Mouse (Mus musculus): ENCODE measurements around the gene Proca1. TPM values are rescaled to one million over a fixed set of nuclear protein-coding genes. Genes with fewer than 3 reads are reported as not detected.

Gene Proca1
- not detected for total RNA-seq (2023)

DNA sequence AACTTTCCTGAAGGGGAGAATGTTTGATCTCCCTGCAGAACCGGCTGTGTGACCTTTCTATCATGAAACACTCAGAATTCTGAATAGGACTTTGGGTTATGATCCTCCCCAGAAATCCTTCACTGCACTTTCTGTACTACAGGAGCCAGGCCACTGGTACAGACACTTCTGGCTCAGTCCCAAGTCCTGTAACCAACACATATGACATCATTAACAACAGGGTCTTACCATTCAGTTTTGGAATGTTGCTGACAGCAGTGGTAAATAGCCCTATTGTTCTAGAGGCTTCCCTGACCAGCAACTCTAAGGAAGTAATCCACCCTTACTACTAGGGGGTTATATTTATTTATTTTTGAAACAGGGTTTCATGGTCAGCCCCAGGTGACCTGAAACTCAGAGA lies at the start of gene Proca1:
Gene Proca1 (plus strand): TSS at position 280 of the 400 bp plus-strand sequence.

GRCm38 (mm10) chr11:78164924-78165760 lies 28.1 kb upstream of the Proca1 start, which contains the start of gene Traf4:
Gene Traf4 (minus strand): TSS chr11:78165589.

DNA sequence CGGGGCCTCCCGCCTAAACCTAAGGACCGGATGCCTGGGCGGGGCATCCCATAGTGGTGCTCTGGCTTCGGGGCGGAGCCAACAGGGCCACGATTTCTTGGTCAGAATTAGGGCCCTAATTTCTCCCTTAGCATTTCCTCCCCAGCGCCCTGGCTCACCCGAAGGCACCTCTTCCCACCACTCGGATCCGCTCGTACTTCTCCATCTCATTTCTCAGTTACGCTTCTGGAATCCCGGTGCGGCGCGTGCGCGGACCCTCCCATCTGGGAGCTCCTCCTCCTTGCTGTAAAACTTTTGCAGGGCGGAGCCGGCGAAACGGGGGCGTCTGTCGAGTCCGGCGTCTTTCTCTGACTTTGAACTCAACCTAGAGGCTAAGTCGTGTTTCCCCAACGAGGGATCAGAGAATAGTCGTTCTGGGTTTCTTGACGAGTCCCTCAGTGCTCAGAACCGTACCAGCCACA lies 16.8 kb upstream of the Proca1 start, which contains the start of the genes Nek8 and Tlcd1:
Gene Nek8 (minus strand): TSS at position 274 of the 461 bp plus-strand sequence.
Gene Tlcd1 (plus strand): TSS at position 310 of the 461 bp plus-strand sequence.

GRCm38 (mm10) chr11:78182961-78183844 lies 10.0 kb upstream of the Proca1 start, which contains the start of gene Rpl23a:
Gene Rpl23a (minus strand): TSS chr11:78183584.

DNA sequence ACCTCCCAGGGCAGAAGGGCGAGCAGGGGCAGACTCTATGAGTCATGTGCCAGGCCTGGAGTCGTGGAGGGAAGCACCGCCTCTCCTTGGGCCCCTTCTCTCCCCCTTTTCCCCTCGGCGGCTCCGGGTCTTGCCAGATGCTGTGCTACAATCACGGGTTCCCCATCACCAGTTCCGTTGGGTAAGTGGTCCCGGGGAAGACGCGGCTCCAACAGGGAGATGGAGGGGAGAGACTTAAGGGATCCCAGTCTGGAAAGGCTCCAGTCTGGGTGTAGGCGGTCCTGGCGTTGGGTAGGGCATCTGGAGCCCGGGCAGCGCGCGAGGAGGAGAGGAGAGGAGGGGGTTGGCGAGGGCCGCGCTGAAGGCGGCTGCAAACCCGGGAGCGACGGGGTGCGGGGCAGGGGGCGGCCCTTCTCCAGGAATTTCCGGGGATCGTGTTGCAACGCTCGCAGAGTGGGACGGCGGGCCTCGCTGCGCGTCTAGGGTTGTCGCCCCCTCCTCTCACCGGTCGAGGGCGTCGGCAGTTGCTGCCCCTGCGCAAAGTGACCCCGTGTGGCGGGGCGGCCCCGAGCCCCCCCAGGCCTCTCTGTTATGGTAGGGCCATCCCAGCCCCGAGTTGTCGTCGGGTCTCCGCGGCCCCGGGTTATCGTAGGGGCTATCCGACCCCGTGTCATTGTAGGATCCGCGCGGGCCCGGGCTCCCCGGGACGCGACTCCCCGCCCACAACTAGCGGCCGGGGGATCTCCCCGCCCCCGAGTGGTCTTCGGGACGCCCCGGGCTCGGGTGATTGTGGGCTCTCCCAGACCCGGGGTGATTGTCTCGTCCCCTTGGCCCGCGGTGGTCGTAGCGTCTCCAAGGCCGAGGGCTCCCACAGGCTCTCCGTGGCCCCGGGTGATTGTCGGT lies 4.6 kb upstream of the Proca1 start, which contains the start of gene Rab34:
Gene Rab34 (plus strand): TSS at position 100 of the 903 bp plus-strand sequence.

DNA sequence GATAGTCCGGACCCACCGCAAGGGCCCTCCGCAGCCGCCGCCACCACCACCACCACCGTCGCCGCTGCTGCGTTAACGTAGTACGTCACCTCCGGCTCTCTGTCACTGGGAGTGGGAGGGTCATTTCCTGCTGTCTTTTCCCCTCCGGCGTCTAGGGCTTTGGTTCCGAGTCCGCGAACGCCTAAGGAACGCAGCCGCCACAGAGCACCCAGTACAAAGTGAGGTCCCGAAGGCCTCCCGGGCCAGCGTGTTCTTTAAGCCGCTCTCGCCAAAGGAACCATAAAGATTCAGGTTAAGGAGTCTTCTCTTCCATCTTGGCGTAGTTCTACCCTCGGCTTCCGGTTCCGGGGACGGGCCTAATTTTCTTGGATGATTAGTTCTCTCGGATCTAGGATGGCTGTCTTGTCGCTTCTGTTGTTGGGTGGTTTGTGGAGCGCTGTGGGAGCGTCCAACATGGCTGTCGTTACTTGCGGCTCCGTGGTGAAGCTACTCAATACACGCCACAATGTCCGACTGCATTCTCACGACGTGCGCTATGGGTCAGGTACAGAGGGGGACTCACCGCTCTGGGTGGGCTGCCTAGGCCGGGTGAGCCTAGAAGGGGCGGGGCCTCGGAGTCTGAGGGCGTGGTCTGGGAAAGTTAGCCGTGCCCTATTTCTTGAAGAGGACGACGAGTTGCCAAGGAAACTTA lies 52.6 kb downstream of the Proca1 start, which contains the start of the genes Sdf2 and Supt6:
Gene Sdf2 (plus strand): TSS at position 120 of the 691 bp plus-strand sequence.
Gene Supt6 (minus strand): TSS at position 361 of the 691 bp plus-strand sequence.

Other genes starting within 250 kb of the Proca1 start
- 10 to 100 TPM; 91.6 to 97.7 TPM for gene Phf12, start 210.6 kb upstream of the Proca1 start, total RNA-seq (2023)
- gene Dhrs13, start 161.1 kb upstream of the Proca1 start, total RNA-seq (2023), result 1 to 10 TPM; 1.4 to 1.8 TPM
- gene Flot2, start 155.5 kb upstream of the Proca1 start, total RNA-seq (2023), result 10 to 100 TPM; 32.7 to 40.2 TPM
- gene Eral1, start 113.0 kb upstream of the Proca1 start, total RNA-seq (2023), result 10 to 100 TPM; 17.4 to 20.2 TPM
- gene Fam222b, start 98.7 kb upstream of the Proca1 start, total RNA-seq (2023), result 10 to 100 TPM; 26.6 to 30.6 TPM
- under 1 TPM; 0.60 to 0.67 TPM for gene Traf4, start 27.8 kb upstream of the Proca1 start, total RNA-seq (2023)
- 1 to 10 TPM; 1.9 to 4.0 TPM for gene Nek8, start 16.7 kb upstream of the Proca1 start, total RNA-seq (2023)
- 1 to 10 TPM; 2.9 to 3.3 TPM for gene Tlcd1, start 16.7 kb upstream of the Proca1 start, total RNA-seq (2023)
- 1,000 to 10,000 TPM; 1,755 to 1,970 TPM for gene Rpl23a, start 9.8 kb upstream of the Proca1 start, total RNA-seq (2023)
- 1 to 10 TPM; 4.0 to 4.2 TPM for gene Rab34, start 5.0 kb upstream of the Proca1 start, total RNA-seq (2023)
- gene Sdf2, start 52.4 kb downstream of the Proca1 start, total RNA-seq (2023), result 10 to 100 TPM; 52.7 to 55.9 TPM
- 10 to 100 TPM; 59.1 to 66.8 TPM for gene Supt6, start 52.6 kb downstream of the Proca1 start, total RNA-seq (2023)
- 100 to 1,000 TPM; 105 to 107 TPM for gene 2610507B11Rik, start 68.4 kb downstream of the Proca1 start, total RNA-seq (2023)
- gene BC030499, start 97.4 kb downstream of the Proca1 start, total RNA-seq (2023), result 1 to 10 TPM; 1.5 TPM
- 1 to 10 TPM in 1 of 2 experiments, under 1 TPM in 1; 0.81 to 2.9 TPM for gene Spag5, start 108.1 kb downstream of the Proca1 start, total RNA-seq (2023)
- 1 to 10 TPM; 7.4 to 9.0 TPM for gene Aldoc, start 129.6 kb downstream of the Proca1 start, total RNA-seq (2023)
- 10 to 100 TPM; 60.7 to 63.9 TPM for gene Pigs, start 135.0 kb downstream of the Proca1 start, total RNA-seq (2023)
- 10 to 100 TPM; 69.6 to 82.3 TPM for gene Unc119, start 150.1 kb downstream of the Proca1 start, total RNA-seq (2023)
- gene Foxn1, start 193.2 kb downstream of the Proca1 start, total RNA-seq (2023), result not detected
- under 1 TPM in 1 of 2 experiments, not detected in 1; 0.66 TPM for gene Slc13a2, start 228.8 kb downstream of the Proca1 start, total RNA-seq (2023)